Comparison of ENCODE assay signal across 25 mouse cellular contexts in genomic region chr6:16733184-16733583, GRCm38 (mm10).
"Had no signal": no experiment of that assay in that cellular context is flagged by ENCODE, and none has a peak within 500 bp of the region (broad histone marks: within the 10 kb centered on the region; RNA-seq: fewer than 3 reads in every experiment).

No protein-coding gene starts in this region.

- H3K9me3 ChIP-seq: heart, embryonic 13.5 days; heart, embryonic 15.5 days; hindbrain, embryonic 13.5 days; hindbrain, embryonic 15.5 days; limb, embryonic 10.5 days; limb, embryonic 12.5 days; liver, embryonic 13.5 days; liver, embryonic 15.5 days had no signal

- H3K4me1 ChIP-seq: heart, embryonic 13.5 days; heart, embryonic 15.5 days; hindbrain, embryonic 13.5 days; hindbrain, embryonic 15.5 days; limb, embryonic 10.5 days; limb, embryonic 12.5 days; liver, embryonic 13.5 days; liver, embryonic 15.5 days had no signal

- H3K4me3 ChIP-seq: gastrocnemius, adult 2 months; heart, adult 2 months; heart, embryonic 13.5 days; heart, embryonic 15.5 days; hindbrain, embryonic 13.5 days; hindbrain, embryonic 15.5 days; layer of hippocampus, adult 2 months; left cerebral cortex, adult 2 months; limb, embryonic 10.5 days; limb, embryonic 12.5 days; liver, embryonic 13.5 days; liver, embryonic 15.5 days had no signal

- H3K4me2 ChIP-seq: heart, embryonic 11.5 days; heart, embryonic 13.5 days; heart, embryonic 15.5 days; hindbrain, embryonic 13.5 days; hindbrain, embryonic 15.5 days; limb, embryonic 12.5 days; liver, embryonic 11.5 days; liver, embryonic 13.5 days; liver, embryonic 15.5 days had no signal

- ATAC-seq: hindbrain, postnatal 0 days had no signal

- H3K36me3 ChIP-seq: heart, embryonic 13.5 days; heart, embryonic 15.5 days; hindbrain, embryonic 13.5 days; hindbrain, embryonic 15.5 days; limb, embryonic 10.5 days; limb, embryonic 12.5 days; liver, embryonic 13.5 days; liver, embryonic 15.5 days had no signal

- DNase-seq: gastrocnemius, adult 2 months; gastrocnemius, postnatal 10 days; gastrocnemius, postnatal 25 days; heart, adult 2 months; heart, postnatal 14 days; heart, postnatal 36 days; kidney, adult 18-20 months; kidney, adult 8-10 months; kidney, postnatal 10 days; kidney, postnatal 25 days; kidney, postnatal 4 days; liver; liver, embryonic 13.5 days had no signal

- H3K9ac ChIP-seq: heart, embryonic 13.5 days; heart, embryonic 15.5 days; hindbrain, embryonic 13.5 days; hindbrain, embryonic 15.5 days; limb, embryonic 12.5 days; liver, embryonic 13.5 days; liver, embryonic 15.5 days had no signal

- H3K27me3 ChIP-seq: heart, embryonic 13.5 days; heart, embryonic 15.5 days; hindbrain, embryonic 13.5 days; hindbrain, embryonic 15.5 days; limb, embryonic 12.5 days; liver, embryonic 13.5 days; liver, embryonic 15.5 days had no signal

- H3K27ac ChIP-seq: gastrocnemius, adult 2 months; heart, adult 2 months; heart, embryonic 13.5 days; heart, embryonic 15.5 days; hindbrain, embryonic 13.5 days; hindbrain, embryonic 15.5 days; hindbrain, postnatal 0 days; layer of hippocampus, adult 2 months; left cerebral cortex, adult 2 months; limb, embryonic 10.5 days; limb, embryonic 12.5 days; liver, embryonic 13.5 days; liver, embryonic 15.5 days had no signal
